Mouse (Mus musculus): ENCODE results near the gene Ddb2. TPM values are rescaled to one million over a fixed set of nuclear protein-coding genes. Genes with fewer than 3 reads are reported as not detected.

The Ddb2 gene
- total RNA-seq (2021) = 1 to 10 TPM; 6.8 to 9.5 TPM
- long read RNA-seq, experiment 1, partial matches to known transcripts = 2 of 5 reads
- long read RNA-seq, experiment 1, other reads (novel, unspliced or antisense) = 1 of 5 reads
- long read RNA-seq, experiment 2, partial matches to known transcripts = 1 of 3 reads
- long read RNA-seq, experiment 2, other reads (novel, unspliced or antisense) = 2 of 3 reads

DNA sequence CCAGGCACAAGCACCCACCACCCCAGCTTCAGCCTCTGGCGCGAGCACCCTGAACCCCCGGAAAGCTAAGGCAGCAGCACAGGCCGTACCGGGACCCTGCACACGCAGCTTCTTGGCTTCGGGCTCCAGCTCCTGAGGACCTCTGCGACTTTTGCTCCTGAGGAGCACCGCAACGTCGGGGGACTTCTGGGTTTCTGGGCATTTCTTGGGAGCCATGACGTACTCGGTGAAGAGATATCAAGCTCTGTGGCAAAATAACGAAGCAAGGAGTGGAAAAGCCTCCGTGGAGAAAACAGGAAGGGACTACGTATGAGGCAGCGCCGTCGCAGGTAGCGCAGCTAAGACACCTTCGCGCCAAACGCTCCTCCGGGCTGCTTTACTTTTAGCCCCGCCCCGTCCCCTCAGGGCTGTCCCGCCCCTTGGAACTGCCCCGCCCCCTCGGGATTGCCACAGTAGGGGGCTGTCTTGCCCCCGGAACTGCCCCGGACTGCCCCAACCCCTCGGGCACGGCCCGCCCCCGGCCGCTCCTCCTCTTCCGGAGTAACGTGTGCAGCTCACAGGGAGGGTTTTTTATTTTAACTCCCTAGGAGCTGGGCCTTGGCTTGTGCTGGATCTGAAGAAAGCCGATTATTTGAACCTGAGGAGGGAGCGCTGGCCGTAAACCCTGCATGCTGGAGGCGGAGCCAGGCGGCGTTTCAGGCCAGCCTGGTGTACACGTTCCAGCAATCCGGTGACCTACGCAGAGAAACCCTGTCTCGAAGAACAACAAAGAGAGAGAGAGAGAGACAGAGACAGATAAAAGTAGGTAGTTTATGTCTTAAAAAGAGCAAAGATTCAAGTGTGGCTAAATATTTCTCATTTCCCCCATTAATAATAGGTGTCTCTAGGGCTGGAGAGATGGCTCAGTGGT, at the start of gene Ddb2:
TSS of gene Ddb2 (minus strand) at position 382 of the 910 bp plus-strand sequence.
- peak; percentile 94 to 96 for DNase-seq (ENCODE audit: low spot score in 2 of 2)

DNA sequence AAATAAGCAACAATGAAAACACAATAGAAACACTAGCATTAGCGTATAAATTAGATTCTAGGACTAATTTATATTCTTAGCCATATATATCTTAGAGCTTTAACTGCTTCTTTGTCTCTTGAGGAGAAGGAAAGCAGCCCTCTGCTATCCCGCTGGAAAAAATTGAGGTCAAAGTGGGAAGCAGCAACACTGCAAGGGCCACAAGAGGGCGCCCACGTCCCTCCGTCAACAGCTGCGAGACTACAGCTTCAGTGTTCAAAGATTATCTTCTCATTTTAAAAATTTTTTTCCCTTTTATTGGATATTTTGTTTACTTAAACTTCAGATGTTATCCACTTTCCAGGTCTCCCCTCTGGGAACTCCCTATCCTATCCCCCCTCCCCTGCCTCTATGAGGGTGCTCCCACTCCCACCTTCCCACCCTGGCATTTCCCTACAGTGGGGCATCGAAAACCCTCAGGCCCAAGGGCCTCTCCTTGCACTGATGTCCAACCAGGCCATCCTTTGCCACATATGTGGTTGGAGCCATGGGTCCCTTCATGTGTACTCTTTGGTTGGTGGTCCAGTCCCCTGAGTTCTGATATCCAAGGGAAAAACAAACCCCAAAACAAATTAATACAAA, 49.2 kb upstream of the Ddb2 start:
- DNase-seq (ENCODE audit: low spot score in 2 of 2) = peak; percentile 75 to 85

DNA sequence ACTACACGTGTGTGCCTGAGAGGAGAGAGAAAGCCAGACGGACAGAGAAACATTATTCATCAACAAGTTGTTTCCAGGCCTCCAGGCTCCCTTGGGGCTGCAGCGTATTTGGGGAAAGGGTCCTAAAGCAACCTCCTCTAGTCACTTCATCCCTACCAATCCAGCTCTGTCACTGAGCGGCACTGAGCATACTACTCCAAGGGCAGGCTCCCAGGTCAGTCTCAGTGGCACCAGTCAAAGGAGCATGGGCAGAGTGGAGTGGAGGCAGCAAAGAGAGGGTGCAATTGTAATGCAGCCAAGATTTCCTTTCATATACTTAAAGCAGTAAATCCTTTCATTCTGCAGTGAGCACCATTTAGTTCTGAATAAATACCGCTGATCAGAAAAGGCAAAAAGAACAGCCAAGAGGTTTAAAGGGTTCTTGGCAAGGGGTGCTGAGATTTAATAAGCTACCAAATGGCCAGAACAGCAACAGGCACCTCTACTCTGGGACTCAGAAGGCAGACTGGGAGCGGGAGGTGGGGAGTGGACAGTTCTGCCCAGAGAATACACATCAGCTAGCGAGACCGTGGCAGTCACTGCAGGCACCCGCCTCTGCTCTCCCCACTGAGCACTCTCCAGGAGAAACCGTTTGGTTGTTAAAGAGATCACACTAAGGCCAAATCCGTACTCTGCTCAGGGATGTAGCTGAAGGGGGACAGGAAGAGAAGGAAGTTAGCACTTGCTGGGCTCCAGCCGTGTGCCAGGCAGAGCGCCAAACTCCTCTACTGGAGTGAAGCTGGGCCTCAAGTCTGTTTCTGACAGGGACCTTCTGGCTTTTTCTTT, 47.8 kb upstream of the Ddb2 start:
- DNase-seq (ENCODE audit: low spot score in 2 of 2) = peak in 1 of 2 experiments; percentile 76

DNA sequence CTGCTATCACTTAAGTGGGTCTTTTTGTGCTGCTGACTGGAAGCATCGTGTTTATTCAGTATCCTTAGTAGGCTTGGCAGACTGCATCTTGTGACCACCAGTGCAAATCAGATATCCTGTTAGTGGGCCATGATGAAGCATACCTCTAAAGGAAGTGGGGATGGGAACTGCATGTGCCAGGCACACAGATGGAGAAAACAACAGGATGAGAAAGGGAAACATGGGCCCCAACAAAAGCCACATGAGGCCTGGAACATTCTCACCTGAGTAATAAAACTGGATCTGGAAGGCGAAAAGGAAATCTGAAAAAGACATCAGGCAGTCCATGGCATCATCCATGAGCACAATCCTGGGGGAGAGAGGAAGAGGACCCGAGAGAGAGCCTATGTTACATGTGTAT, 47.2 kb upstream of the Ddb2 start:
- DNase-seq (ENCODE audit: low spot score in 2 of 2) = no peak

GRCm38 (mm10) chr2:91281366-91281765, 44.6 kb upstream of the Ddb2 start:
- no peak for DNase-seq (ENCODE audit: low spot score in 2 of 2)

GRCm38 (mm10) chr2:91279372-91279755, 42.6 kb upstream of the Ddb2 start:
- DNase-seq (ENCODE audit: low spot score in 2 of 2) = no peak

DNA sequence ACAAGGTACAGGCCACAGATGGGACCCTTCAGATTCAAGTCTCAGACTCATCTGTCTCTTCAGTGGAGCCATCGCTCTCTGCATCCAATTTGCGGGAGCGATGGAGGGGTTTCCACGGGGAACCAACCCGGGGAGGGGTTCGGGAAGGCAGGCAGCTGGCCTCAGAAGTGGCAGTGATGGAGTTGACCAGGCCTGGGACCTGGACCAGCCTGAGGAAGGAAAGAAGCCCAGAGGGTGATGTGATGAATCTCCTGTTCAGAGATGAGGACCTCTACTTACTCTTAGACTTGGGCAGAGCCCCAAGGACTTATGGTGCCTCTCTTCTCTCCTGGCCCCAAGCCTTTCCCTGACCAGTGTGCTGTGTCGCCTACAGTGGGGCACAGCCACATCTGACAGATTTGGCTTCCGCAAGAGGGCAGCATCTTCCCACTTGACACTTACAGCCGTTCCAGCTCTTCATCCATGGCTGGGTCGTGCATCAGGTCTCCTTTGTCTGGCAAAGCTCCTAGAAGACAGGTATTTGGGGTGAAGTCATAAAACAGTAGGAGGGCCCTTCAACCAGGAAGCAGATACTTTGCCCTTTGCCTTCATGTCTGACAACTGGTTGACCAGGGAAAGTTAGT, 42.1 kb upstream of the Ddb2 start:
- peak in 1 of 2 experiments; percentile 60 for DNase-seq (ENCODE audit: low spot score in 2 of 2)

DNA sequence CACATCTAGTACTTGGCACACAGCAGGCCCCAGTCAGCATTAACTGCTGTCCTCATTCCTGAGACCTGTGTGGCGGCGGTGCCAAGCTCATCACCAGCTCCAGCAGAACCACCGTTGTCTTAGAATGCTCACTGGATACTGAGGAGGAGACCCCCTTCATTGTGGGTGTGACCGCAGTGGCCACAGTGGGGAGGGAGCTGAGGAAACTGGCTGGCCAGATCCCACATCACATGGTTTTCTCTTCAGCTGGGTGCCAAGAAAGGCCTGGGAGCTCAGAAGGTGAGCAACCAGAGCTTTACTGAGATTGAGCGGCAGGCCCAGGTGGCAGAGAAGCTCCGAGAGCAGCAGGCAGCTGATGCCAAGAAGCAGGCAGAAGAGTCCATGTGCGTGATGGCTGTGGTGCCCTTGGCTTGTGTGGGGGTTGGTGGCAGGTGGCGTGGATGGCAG, 32.9 kb upstream of the Ddb2 start:
- DNase-seq (ENCODE audit: low spot score in 2 of 2) = no peak

DNA sequence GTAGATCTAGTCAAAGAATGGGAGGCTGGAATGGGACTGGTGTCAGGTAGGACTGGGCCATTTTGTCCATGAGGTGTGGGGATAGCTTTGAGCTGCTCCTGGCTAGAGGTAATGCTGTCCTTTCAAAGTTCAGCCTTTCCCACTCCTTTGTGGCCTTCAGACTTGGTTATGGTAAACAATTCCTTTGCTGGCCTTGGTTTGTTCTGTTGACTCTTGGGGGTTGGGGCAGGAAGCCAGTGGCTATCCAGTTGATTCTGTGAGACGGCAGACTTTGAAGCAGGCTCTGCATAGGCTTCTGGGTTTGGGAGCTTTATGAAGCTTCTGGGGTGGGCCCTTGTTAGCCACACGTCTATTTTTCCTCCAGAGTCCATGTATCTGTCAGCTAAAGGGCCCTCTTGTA, 31.9 kb upstream of the Ddb2 start:
- DNase-seq (ENCODE audit: low spot score in 2 of 2) = no peak

- no peak for DNase-seq (ENCODE audit: low spot score in 2 of 2)
Observed at GRCm38 (mm10) chr2:91268042-91268441, 31.3 kb upstream of the Ddb2 start.

DNA sequence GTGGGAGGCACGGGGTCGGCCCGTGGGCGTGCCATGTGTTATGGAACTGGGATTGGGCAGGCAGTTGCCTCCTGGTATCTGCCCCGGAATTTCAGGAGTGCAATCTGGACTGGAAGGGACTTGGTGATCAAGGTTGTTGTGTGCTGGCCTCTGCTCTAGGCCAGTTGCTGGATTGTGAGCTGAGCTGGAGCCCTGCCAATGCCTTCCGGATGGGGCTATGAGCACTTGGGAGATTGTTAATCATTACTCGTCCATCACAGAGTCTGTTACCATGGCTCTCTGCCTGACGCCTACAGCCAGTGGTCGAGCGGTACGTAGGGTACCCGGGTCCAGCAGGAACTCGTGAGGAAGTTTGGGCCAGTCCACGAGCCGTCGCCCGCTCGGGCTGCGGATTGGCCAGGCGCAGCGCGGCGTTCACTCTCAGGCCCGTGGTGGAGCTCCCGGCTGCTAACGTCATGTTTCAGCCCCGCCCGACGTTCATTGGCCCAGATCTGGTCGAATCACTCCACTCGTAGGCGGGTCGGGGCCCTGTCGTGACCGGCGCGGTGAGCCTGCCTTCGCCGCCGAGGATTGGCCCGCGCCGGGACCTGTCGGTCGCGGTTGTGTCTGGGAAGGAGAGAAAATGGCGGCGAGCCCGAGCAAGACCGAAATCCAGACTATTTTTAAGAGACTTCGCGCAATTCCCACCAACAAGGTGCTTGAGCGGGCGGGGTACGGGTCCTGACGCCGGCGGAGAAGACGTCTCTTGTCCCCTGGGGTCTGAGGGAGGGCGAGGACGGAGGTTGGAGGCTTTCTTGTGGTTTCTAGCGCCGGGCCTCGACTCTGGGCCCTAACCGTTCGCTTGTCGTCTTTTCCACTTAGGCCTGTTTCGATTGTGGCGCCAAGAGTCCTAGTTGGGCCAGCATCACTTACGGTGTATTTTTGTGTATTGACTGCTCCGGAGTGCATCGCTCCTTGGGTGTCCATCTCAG, 28.2 kb upstream of the Ddb2 start, which contains the start of gene Arfgap2:
TSS of gene Arfgap2 (plus strand) at position 264 of the 971 bp plus-strand sequence.
- DNase-seq (ENCODE audit: low spot score in 2 of 2) = peak; percentile 93 to 97

GRCm38 (mm10) chr2:91263692-91264660, 27.2 kb upstream of the Ddb2 start:
- DNase-seq (ENCODE audit: low spot score in 2 of 2) = no peak

- DNase-seq (ENCODE audit: low spot score in 2 of 2) = no peak
Observed at GRCm38 (mm10) chr2:91259493-91259892, 22.7 kb upstream of the Ddb2 start.

- no peak for DNase-seq (ENCODE audit: low spot score in 2 of 2)
Observed at GRCm38 (mm10) chr2:91258830-91259229, 22.0 kb upstream of the Ddb2 start.

DNA sequence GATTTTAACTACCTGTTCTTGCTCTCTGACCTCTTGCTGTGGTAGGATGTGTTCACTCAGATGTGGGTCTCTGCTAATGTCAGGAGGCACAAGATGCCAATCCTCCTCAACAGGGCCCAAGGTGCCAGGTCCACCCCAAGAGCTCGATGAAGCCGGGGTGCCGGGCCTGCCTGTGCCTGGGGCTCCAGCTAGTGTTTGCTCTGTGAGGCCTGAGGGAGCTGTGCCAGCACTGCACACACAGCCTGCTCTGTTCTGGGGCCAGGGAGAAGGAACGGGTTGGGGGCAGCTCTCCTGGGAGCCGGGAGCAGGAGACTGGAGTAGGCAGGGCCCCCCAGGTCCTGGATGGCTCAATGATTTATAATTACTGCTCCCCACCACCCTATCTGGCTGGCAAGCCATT, 21.3 kb upstream of the Ddb2 start:
- DNase-seq (ENCODE audit: low spot score in 2 of 2) = no peak

- DNase-seq (ENCODE audit: low spot score in 2 of 2) = peak in 1 of 2 experiments; percentile 55
Observed at GRCm38 (mm10) chr2:91257126-91257980, 20.6 kb upstream of the Ddb2 start.
